ENCODE assay signal across 9 mouse cellular contexts in the genomic region with DNA sequence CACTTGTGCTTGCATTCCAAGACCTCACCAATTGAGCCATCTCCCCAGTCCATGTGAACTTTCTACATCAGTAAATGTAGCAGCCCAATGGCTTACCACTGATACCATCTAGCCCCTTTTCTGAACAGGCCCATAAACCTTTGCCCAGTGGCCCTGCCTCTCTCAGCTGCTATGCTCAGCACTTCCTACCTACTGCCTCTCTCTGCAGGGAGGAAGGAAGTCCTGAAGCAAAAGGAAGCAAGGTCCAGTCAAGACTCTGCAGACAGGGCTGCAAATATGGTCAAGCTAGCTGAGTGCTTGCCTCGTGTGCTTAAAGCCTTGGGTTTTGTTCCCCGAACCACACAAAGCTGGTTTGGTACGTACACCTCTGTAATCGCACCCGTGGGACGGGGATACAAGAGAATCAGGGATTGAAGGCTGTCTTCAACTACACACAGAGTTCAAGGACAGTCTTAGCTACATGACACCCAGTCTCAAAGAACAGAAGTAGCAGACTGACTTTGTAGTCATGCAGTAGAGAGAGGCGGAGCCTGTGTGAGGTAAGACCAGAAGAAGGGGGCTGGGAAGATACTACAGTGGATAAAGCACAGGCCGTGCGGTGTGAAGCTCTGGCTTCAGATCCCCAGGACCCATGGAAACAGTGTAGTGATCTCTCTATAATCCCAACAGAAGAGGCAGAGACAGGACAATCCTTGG. TPM values are rescaled to one million over a fixed set of nuclear protein-coding genes. Genes with fewer than 3 reads are reported as not detected.
A peak's percentile ranks its signal among the peaks of the same experiment; 100 is the strongest.
DNase-seq lines count a peak whose midpoint lies in the region; ATAC-seq and TF ChIP-seq lines count a peak whose summit lies in the region.
"Had no signal": no experiment of that assay in that cellular context is flagged by ENCODE, and none has a peak within 500 bp of the region (broad histone marks: within the 10 kb centered on the region; RNA-seq: fewer than 3 reads in every experiment).

No protein-coding gene starts in this region.

- ATAC-seq in intestine, postnatal 0 days = peak; percentile 71
- 0 out of 2 replicates have a peak, but pooled peaks have one; percentile 23 for ATAC-seq in megakaryocyte progenitor cell, adult 5-6 weeks (replicated peaks; ENCODE audit: poor library complexity)

- 0 out of 2 replicates have a peak overlapping the region, but pooled peaks have one; percentile 27 for H3K4me2 ChIP-seq in intestine, postnatal 0 days (replicated peaks; ENCODE audit: low read depth)

- no peak overlapping the region for H3K9ac ChIP-seq in intestine, postnatal 0 days (ENCODE audit: low read depth, low read length)

- H3K36me3 ChIP-seq in intestine, postnatal 0 days (ENCODE audit: control insufficient read depth, insufficient read depth) = peaks cover 16% of the 10 kb centered on the region; the same call in 1 of the 2 replicates

- H3K27me3 ChIP-seq in intestine, postnatal 0 days (replicated peaks; ENCODE audit: control insufficient read depth, insufficient read depth, low read length) = no peaks in the 10 kb centered on the region

- no peak for TF ChIP-seq CTCF in intestine, postnatal 0 days (IDR thresholded peaks at IDR 0.05; ENCODE audit: low read depth)

- peak; percentile 58 for DNase-seq in kidney, adult 9 months
- DNase-seq in kidney, adult 18-20 months = no peak
- peak; percentile 63 for DNase-seq in R1 (ENCODE audit: low read depth, low spot score)
- DNase-seq in urinary bladder, postnatal 4 days (ENCODE audit: low spot score in 2 of 2) = no peak
- DNase-seq in adipocyte (ENCODE audit: low spot score) = no peak
- DNase-seq: adrenal gland, adult 8-10 months; cerebellum, adult 11-12 months had no signal

- H3K4me1 ChIP-seq in intestine, postnatal 0 days (replicated peaks; ENCODE audit: control insufficient read depth, insufficient read depth, low read length) = 0 out of 2 replicates have a peak, but pooled peaks cover 11% of the 10 kb centered on the region

- H3K27ac ChIP-seq in intestine, postnatal 0 days (ENCODE audit: low read depth, low read length) = peak overlapping the region; percentile 36

- 66% methylated on average over 9 of the region's 9 CpGs for WGBS in intestine, postnatal 0 days

- no peaks in the 10 kb centered on the region for H3K9me3 ChIP-seq in intestine, postnatal 0 days (ENCODE audit: control insufficient read depth)

- no peak overlapping the region for H3K4me3 ChIP-seq in intestine, postnatal 0 days (ENCODE audit: low read depth, low read length)

RNA-seq across cellular contexts. Expression of gene Ralb, which starts 5.9 kb away (rescaled TPM):
- 145 and 152 TPM in 2 replicates for polyA plus RNA-seq in intestine, postnatal 0 days (2015; fragmentation: Nextera tagmentation; extraction: Ambion mirVana)
- total RNA-seq in megakaryocyte progenitor cell, adult 5-6 weeks (2015) = 10.4 and 12.1 TPM in 2 replicates
- total RNA-seq in megakaryocyte progenitor cell, adult 5-6 weeks (2017) = 23.6 and 24.3 TPM in 2 replicates

RNA-seq across cellular contexts. Expression of gene Tmem185b, which starts 27.3 kb away (rescaled TPM):
- polyA plus RNA-seq in intestine, postnatal 0 days (2015; fragmentation: Nextera tagmentation; extraction: Ambion mirVana) = 21.6 and 25.1 TPM in 2 replicates
- total RNA-seq in megakaryocyte progenitor cell, adult 5-6 weeks (2015) = 16.6 and 19.5 TPM in 2 replicates
- 10.2 and 11.2 TPM in 2 replicates for total RNA-seq in megakaryocyte progenitor cell, adult 5-6 weeks (2017)

Comparison
In these comparisons a context has a peak if more than half of its experiments do, and no peak if none do; other contexts are left out.
1. DNase-seq: peak in kidney, adult 9 months (single experiment) and R1 (single experiment); none in kidney, adult 18-20 months (single experiment), urinary bladder, postnatal 4 days (0 of 2) and adipocyte (single experiment).